Mouse (Mus musculus) kidney, adult 2 months (tissue): ENCODE measurements around the gene Igflr1. TPM values are rescaled to one million over a fixed set of nuclear protein-coding genes. Genes with fewer than 3 reads are reported as not detected.
A peak's percentile ranks its signal among the peaks of the same experiment; 100 is the strongest.

Source experiments
- DNase-seq: peaks from one replicate; pipeline ENCODE4 v3.0.0; 2021
- H3K27ac ChIP-seq: fragments of 200-500 bp; 2 replicates; pipeline ENCODE4 v1.5.1; 2012; ENCODE audit warnings: low read depth, low read length, control low read depth, inconsistent platforms; ENCODE audit not compliant: insufficient read depth
- H3K27me3 ChIP-seq: fragments of 200-500 bp; replicated peaks from 2 replicates; pipeline ENCODE4 v1.6.1; 2012; ENCODE audit warnings: mild to moderate bottlenecking, moderate library complexity, low read length, inconsistent platforms; ENCODE audit not compliant: control insufficient read depth, insufficient read depth
- H3K36me3 ChIP-seq: fragments of 200-500 bp; 2 replicates; pipeline ENCODE4 v1.6.1; 2012; ENCODE audit warnings: mild to moderate bottlenecking, moderate library complexity, low read length, inconsistent platforms; ENCODE audit not compliant: control insufficient read depth, insufficient read depth
- H3K4me1 ChIP-seq: fragments of 200-500 bp; 2 replicates; pipeline ENCODE4 v1.6.1; 2011; ENCODE audit warnings: low read length; ENCODE audit not compliant: control insufficient read depth, insufficient read depth
- H3K4me3 ChIP-seq: fragments of 200-500 bp; 2 replicates; pipeline ENCODE4 v1.5.1; 2011; ENCODE audit warnings: mild to moderate bottlenecking, low read depth, low read length, control low read depth; ENCODE audit not compliant: insufficient read depth
- CTCF ChIP-seq: fragments of 200-500 bp; conservative IDR thresholded peaks from 2 replicates; pipeline ENCODE4 v1.5.1; 2011; ENCODE audit warnings: low read depth, mild to moderate bottlenecking, control low read depth, low read length, moderate library complexity, mixed read lengths; ENCODE audit not compliant: insufficient read depth, insufficient read length
- POLR2A ChIP-seq: fragments of 200-500 bp; IDR thresholded peaks from one replicate; pipeline ENCODE4 v1.6.1; 2011; ENCODE audit warnings: low read depth, low read length, control low read depth
- WGBS: fragments of 180-500 bp; shearing (Covaris S2); methylation state at CpG from one replicate; pipeline ENCODE4 v1.1.7; 2018; 5-methylcytosine and 5-hydroxymethylcytosine counted together
- polyA plus RNA-seq: library from polyadenylated mRNA; depleted of rRNA; stranded (reverse); fragments of >200 nt; gene quantifications from 2 replicates; pipeline ENCODE4 v1.2.3, GENCODE M21; 2012

Gene Igflr1
- polyA plus RNA-seq, 1 experiment: 5.2 TPM

- Histone ChIP-seq H3K4me3 (peak overlapping the region; percentile 61), H3K4me1 (peaks cover 10% of the 10 kb centered on the region; the same call in 1 of the 2 replicates), H3K36me3 (no peaks in the 10 kb centered on the region), H3K27ac (peak overlapping the region; percentile 82), H3K27me3 (no peaks in the 10 kb centered on the region)
- WGBS: 16% methylated on average over 40 of the region's 40 CpGs
- peak; percentile 92 for DNase-seq
- peak; percentile 86 for TF ChIP-seq CTCF
- TF ChIP-seq POLR2A: no peak
These were observed 24.4 kb downstream of the Igflr1 start for GRCm38 (mm10) chr7:30589435-30590301.

GRCm38 (mm10) chr7:30590927-30591604 lies 25.8 kb downstream of the Igflr1 start:
- no peak overlapping the region for H3K4me3 ChIP-seq
- no peak overlapping the region for H3K27ac ChIP-seq
- DNase-seq: no peak
- peaks cover 10% of the 10 kb centered on the region; the same call in 1 of the 2 replicates for H3K4me1 ChIP-seq
- no peaks in the 10 kb centered on the region for H3K36me3 ChIP-seq
- H3K27me3 ChIP-seq: no peaks in the 10 kb centered on the region
- TF ChIP-seq POLR2A (no peak), CTCF (no peak)
- WGBS: 89% methylated on average over 9 of the region's 9 CpGs

GRCm38 (mm10) chr7:30591605-30591951 lies 26.4 kb downstream of the Igflr1 start:
- no peaks in the 10 kb centered on the region for H3K27me3 ChIP-seq
- H3K4me3 ChIP-seq: no peak overlapping the region
- H3K4me1 ChIP-seq: peaks cover 10% of the 10 kb centered on the region; the same call in 1 of the 2 replicates
- H3K36me3 ChIP-seq: no peaks in the 10 kb centered on the region
- WGBS: 73% methylated on average over 4 of the region's 4 CpGs
- H3K27ac ChIP-seq: no peak overlapping the region
- TF ChIP-seq CTCF (no peak), POLR2A (no peak)
- no peak for DNase-seq

- Histone ChIP-seq H3K4me3 (no peak overlapping the region), H3K27me3 (no peaks in the 10 kb centered on the region), H3K36me3 (no peaks in the 10 kb centered on the region), H3K27ac (no peak overlapping the region), H3K4me1 (peaks cover 4% of the 10 kb centered on the region; the same call in 1 of the 2 replicates)
- TF ChIP-seq CTCF (no peak), POLR2A (no peak)
- no peak for DNase-seq
- 63% methylated on average over 5 of the region's 5 CpGs for WGBS
These were observed 27.7 kb downstream of the Igflr1 start for GRCm38 (mm10) chr7:30592772-30593423.

GRCm38 (mm10) chr7:30593579-30594509 lies 28.6 kb downstream of the Igflr1 start:
- Histone ChIP-seq H3K27ac (no peak overlapping the region), H3K36me3 (no peaks in the 10 kb centered on the region), H3K4me1 (peaks cover 4% of the 10 kb centered on the region; the same call in 1 of the 2 replicates), H3K27me3 (no peaks in the 10 kb centered on the region; the same call in 1 of the 2 replicates), H3K4me3 (no peak overlapping the region)
- TF ChIP-seq CTCF (no peak), POLR2A (no peak)
- DNase-seq: no peak
- WGBS: 77% methylated on average over 10 of the region's 10 CpGs

GRCm38 (mm10) chr7:30594510-30595024 lies 29.3 kb downstream of the Igflr1 start:
- no peak overlapping the region for H3K4me3 ChIP-seq
- H3K36me3 ChIP-seq: no peaks in the 10 kb centered on the region
- H3K27ac ChIP-seq: no peak overlapping the region
- WGBS: 63% methylated on average over 4 of the region's 4 CpGs
- H3K27me3 ChIP-seq: no peaks in the 10 kb centered on the region; the same call in 1 of the 2 replicates
- TF ChIP-seq CTCF: no peak
- TF ChIP-seq POLR2A: no peak
- peaks cover 4% of the 10 kb centered on the region; the same call in 1 of the 2 replicates for H3K4me1 ChIP-seq
- DNase-seq: no peak
